Mouse (Mus musculus) embryo, embryonic 10 days (tissue): ENCODE data around the gene Icam1.
A peak's percentile ranks its signal among the peaks of the same experiment; 100 is the strongest.

Experiments used
- DNase-seq: peaks from one replicate; pipeline ENCODE4 v3.0.0-alpha.2; 2015; ENCODE audit warnings: low spot score

Gene Icam1

DNA sequence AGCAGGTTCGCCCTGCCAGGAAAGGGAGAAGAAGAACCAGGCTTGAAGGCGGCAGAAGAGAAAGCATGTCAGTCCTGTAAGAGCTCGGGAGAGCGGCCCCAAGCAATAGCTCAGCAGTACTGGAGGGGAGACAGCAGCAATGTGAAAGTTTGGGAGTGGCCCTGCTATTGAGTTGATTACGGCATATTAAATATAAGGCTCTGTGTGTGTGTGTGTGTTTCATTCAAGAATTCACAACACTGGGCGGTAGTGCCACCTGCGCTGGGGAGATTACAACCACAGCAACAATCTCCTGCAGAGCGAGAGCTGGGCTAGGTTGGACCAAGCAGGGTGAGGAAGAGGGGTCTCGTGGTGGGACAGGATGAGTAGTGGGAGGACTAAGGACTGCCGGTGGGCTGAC lies 35.8 kb downstream of the Icam1 start:
- DNase-seq = no peak

DNA sequence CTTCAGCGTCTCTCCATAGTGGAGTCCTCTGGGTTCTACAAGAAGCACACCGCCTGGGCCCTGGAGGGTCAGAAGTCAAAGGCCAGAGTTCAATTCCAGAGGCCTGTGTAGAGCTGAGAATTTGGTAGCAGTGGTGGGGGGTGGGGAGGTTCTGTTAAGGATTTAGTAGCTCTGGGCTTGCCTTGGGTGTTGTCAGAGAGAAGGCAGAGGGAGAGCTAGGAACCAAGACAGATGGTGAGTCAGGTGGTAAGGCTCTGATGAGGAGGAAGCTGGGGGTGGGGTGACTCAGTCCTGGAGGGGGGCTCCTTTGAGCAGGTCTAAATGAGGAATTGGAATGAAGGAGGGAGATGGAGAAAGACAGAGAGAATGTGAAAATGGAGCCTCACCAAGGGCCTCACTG lies 47.1 kb downstream of the Icam1 start:
- DNase-seq = no peak

DNA sequence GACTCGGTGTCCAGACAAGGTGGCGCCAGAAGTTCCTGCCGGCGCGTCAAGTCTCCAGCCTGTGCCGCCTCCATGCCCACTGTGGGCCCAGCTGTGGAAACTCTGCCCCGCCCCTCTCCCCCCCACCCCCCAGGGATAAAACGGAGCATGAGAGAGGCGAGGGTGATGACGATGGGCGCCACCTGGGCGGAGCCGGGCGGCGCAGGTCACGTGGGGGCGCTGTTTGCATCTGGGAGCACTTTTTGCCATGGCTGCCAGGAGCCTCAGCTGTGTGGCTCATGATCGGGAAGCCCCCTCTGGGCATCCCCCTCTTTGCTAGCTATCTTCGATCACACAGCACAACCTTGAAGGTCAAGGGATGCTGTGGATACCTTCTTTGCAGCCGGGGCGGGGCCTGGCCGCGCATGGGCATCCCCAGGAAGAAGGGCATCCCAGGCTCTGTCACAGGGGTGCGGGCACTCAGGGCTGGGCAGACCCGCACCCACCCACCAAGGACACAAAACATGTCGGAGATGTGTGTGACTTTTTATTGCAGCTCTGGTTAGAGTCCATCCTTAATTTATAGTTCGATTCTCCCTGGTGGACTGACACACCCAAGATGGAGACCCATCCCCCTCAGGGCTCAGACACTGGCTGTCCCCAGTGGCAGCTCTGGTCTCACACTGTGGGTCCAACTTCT lies 51.4 kb downstream of the Icam1 start, which contains the start of gene Zglp1:
Zglp1 (minus strand) TSS at position 88 of the 679 bp plus-strand sequence.
- DNase-seq = no peak

DNA sequence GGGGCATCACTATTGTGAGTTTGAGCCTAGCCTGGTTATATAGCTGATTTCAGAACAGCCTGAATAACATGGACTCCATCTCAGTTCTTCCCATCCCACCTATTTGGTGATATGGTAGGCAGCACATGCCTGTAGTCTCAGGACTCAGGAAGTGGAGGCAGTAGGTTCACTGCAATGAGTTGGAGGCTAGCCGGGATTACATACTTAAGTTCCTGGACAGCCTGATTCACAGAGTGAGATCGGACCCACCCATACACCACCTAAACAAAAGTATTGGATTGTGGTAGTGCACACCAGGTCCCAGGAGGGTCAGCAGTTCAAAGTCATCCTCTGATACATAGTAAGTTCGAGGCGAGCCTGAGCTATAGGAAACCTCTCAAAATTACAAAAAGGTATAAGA lies 56.9 kb downstream of the Icam1 start:
- peak; percentile 9 for DNase-seq

DNA sequence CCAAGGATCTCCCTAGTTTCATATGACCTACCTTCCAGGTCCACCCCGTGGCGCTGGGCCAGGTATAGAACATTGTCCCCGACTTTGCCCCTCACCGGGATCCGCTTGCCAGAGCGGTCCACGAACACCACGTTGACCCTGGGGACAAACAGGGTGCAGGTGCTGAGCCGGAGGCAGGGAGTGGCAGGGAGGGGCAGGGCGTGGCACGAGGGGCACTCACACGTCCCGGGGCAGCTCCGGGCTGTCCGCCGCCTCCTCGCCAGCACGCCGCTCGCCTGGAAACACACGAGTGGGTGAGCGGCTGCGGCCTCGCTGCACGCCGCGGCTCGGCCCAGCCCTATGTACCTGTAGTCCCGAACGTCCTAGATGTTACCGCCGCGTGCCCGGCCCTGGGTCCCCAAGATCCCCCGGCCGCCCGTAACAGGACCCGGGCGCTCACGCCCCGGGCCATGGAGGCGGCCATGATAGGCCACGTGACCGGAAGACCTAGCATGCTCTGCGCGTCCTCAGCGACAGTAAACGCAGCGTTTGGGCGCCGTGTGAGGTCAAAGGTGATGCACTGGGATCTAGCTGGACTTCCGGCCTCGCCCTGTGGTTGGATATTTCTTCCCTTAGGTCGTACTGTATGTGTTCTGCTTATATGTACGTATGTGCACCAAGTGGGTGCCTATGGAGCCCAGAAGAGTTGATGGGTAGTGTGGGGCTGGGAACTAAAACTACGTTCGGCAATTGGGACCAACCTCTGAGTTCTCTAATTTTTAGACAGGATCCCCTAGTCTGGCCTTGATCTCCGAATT lies 57.5 kb downstream of the Icam1 start, which contains the start of the genes Gm49373 and Fdx1l:
Gm49373 (minus strand) TSS at position 53 of the 797 bp plus-strand sequence.
Fdx1l (minus strand) TSS at position 571 of the 797 bp plus-strand sequence.
- peak; percentile 98 for DNase-seq

DNA sequence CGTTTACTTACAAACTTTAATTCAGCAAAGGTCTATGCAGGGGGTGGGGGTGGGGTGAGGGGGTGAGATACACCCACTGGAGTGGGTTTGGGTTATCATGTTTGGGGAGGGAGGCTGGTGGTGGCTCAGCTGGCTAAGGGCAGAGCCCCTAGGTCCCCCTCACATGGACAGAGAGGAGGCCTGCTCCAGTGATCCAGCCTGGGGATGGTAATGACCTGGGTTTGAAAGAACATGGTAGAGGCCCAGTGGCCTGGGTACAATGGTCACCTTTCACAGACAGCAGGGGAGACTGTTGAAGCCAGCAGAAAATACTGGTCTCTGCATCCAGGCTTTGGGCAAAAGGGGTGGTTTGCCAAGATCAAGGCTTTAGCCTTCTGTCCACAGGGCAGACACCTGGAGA lies 58.4 kb downstream of the Icam1 start:
- no peak for DNase-seq

GRCm38 (mm10) chr9:21075625-21076024 lies 59.8 kb downstream of the Icam1 start:
- DNase-seq = no peak
